Mouse (Mus musculus) gastrocnemius, postnatal 14 days (tissue): Measurements from ENCODE around the gene Tmem161a. TPM values are rescaled to one million over a fixed set of nuclear protein-coding genes. Genes with fewer than 3 reads are reported as not detected.
"Not testable (repeated sequence)": the region's sequence is repeated elsewhere in the genome, so short reads cannot be mapped to it uniquely, and the experiment has no call there.

Experiments used
- DNase-seq: peaks from one replicate; pipeline ENCODE4 v3.0.0; 2021; ENCODE audit warnings: mixed read lengths
- intact Hi-C: fragments of 180-260 bp; cut with DNase I; formaldehyde crosslinking; loops from one replicate; pipeline ENCODE4 v1.15.1; 2025; ENCODE audit warnings: low total_unique reads
- total RNA-seq, 2 experiments: library from RNA; stranded (reverse); gene quantifications; 2 replicates each; pipeline ENCODE4 v1.2.3; 2021

Tmem161a gene
- total RNA-seq, 2 experiments from 2014 or later = 76.0 to 78.1 TPM

- no peak for DNase-seq
- intact Hi-C loops = no loop called here
Measured at GRCm38 (mm10) chr8:70200098-70200681, 28.0 kb downstream of the Tmem161a start.

- intact Hi-C loops = no loop called here
- no peak for DNase-seq
Measured at GRCm38 (mm10) chr8:70201417-70201816, 29.3 kb downstream of the Tmem161a start.

GRCm38 (mm10) chr8:70203072-70203471, 30.9 kb downstream of the Tmem161a start:
- no peak for DNase-seq
- intact Hi-C loops = no loop called here

GRCm38 (mm10) chr8:70204757-70205156, 32.6 kb downstream of the Tmem161a start:
- no peak for DNase-seq
- intact Hi-C loops = no loop called here

GRCm38 (mm10) chr8:70208130-70208529, 36.0 kb downstream of the Tmem161a start:
- intact Hi-C loops = no loop called here
- DNase-seq = no peak

GRCm38 (mm10) chr8:70210538-70210937, 38.4 kb downstream of the Tmem161a start:
- no peak for DNase-seq
- intact Hi-C loops = no loop called here

- DNase-seq = no peak
- intact Hi-C loops = no loop called here
Measured at GRCm38 (mm10) chr8:70211275-70211674, 39.1 kb downstream of the Tmem161a start.

GRCm38 (mm10) chr8:70211726-70212111, 39.6 kb downstream of the Tmem161a start:
- peak; percentile 42 for DNase-seq
- intact Hi-C loops = no loop called here

- intact Hi-C loops = no loop called here
- DNase-seq = peak; percentile 96
Measured at GRCm38 (mm10) chr8:70212112-70213055, 40.2 kb downstream of the Tmem161a start, which contains the start of gene Slc25a42. Gene Slc25a42 (minus strand): TSS chr8:70212305.

GRCm38 (mm10) chr8:70214411-70214810, 42.3 kb downstream of the Tmem161a start:
- intact Hi-C loops = no loop called here
- DNase-seq = no peak

- DNase-seq = no peak
- intact Hi-C loops = no loop called here
Measured at GRCm38 (mm10) chr8:70215092-70215491, 42.9 kb downstream of the Tmem161a start.

- intact Hi-C loops, DNase-seq: not testable (repeated sequence)
Measured at GRCm38 (mm10) chr8:70216161-70216560, 44.0 kb downstream of the Tmem161a start.

GRCm38 (mm10) chr8:70216566-70216965, 44.4 kb downstream of the Tmem161a start:
- peak; percentile 75 for DNase-seq
- intact Hi-C loops = no loop called here

- intact Hi-C loops = no loop called here
- no peak for DNase-seq
Measured at GRCm38 (mm10) chr8:70217441-70217840, 45.3 kb downstream of the Tmem161a start.

- no peak for DNase-seq
- intact Hi-C loops = no loop called here
Measured at GRCm38 (mm10) chr8:70219107-70219684, 47.0 kb downstream of the Tmem161a start.

- intact Hi-C loops = loop anchor here (5.0 kb wide), 1 partner anchor 43 kb away; no protein-coding TSS in a partner anchor
Measured at GRCm38 (mm10) chr8:70220236-70220840, 48.2 kb downstream of the Tmem161a start.

GRCm38 (mm10) chr8:70220911-70221310, 48.8 kb downstream of the Tmem161a start:
- DNase-seq = no peak
- intact Hi-C loops = loop anchor here (5.0 kb wide), 1 partner anchor 44 kb away; no protein-coding TSS in a partner anchor

More at GRCm38 (mm10) chr8:70220236-70220840, 48.2 kb downstream of the Tmem161a start:
- DNase-seq = no peak

GRCm38 (mm10) chr8:70222041-70222440, 49.9 kb downstream of the Tmem161a start:
- intact Hi-C loops = loop anchor here (5.0 kb wide), 1 partner anchor 45 kb away; no protein-coding TSS in a partner anchor
- DNase-seq = no peak

- intact Hi-C loops = loop anchor here (5.0 kb wide), 1 partner anchor 46 kb away; no protein-coding TSS in a partner anchor
- DNase-seq = peak; percentile 62
Measured at GRCm38 (mm10) chr8:70223341-70223740, 51.2 kb downstream of the Tmem161a start.

GRCm38 (mm10) chr8:70227997-70228396, 55.8 kb downstream of the Tmem161a start:
- intact Hi-C loops = no loop called here
- DNase-seq = no peak
